Mouse (Mus musculus) midbrain, embryonic 14.5 days (tissue): ENCODE measurements around the gene Trim28. TPM values are rescaled to one million over a fixed set of nuclear protein-coding genes. Genes with fewer than 3 reads are reported as not detected.

Experiments used
- ATAC-seq: fragments of 200-750 bp; cut with Nextera tagmentation; 2 replicates; pipeline ENCODE4 v1.8.0; 2017; ENCODE audit warnings: moderate number of reproducible peaks, moderate library complexity; ENCODE audit not compliant: low FRiP score, low TSS enrichment
- DNase-seq: peaks from one replicate; pipeline ENCODE4 v3.0.0-alpha.2; 2015
- H3K27ac ChIP-seq: fragments of 300-500 bp; sonication (generic); replicated peaks from 2 replicates; pipeline ENCODE4 v1.5.1; 2014; ENCODE audit warnings: mild to moderate bottlenecking, low read depth, low read length, moderate library complexity
- H3K27me3 ChIP-seq: fragments of 300-500 bp; sonication (generic); 2 replicates; pipeline ENCODE4 v1.6.1; 2014; ENCODE audit warnings: low read length, control low read depth, mixed read lengths; ENCODE audit not compliant: control insufficient read depth, insufficient read depth
- H3K36me3 ChIP-seq: fragments of 300-500 bp; sonication (generic); 2 replicates; pipeline ENCODE4 v1.6.1; 2014; ENCODE audit warnings: low read length, control low read depth; ENCODE audit not compliant: control insufficient read depth, insufficient read depth
- H3K4me1 ChIP-seq: fragments of 300-500 bp; sonication (generic); 2 replicates; pipeline ENCODE4 v1.6.1; 2014; ENCODE audit warnings: mild to moderate bottlenecking, antibody characterized with exemption, low read length, control low read depth; ENCODE audit not compliant: control insufficient read depth, insufficient read depth
- H3K4me2 ChIP-seq: fragments of 300-500 bp; sonication (generic); 2 replicates; pipeline ENCODE4 v1.6.1; 2014; ENCODE audit warnings: mild to moderate bottlenecking, low read length, moderate library complexity
- H3K4me3 ChIP-seq: fragments of 300-500 bp; sonication (generic); replicated peaks from 2 replicates; pipeline ENCODE4 v1.5.1; 2014; ENCODE audit warnings: low read depth, low read length
- H3K9ac ChIP-seq: fragments of 300-500 bp; sonication (generic); replicated peaks from 2 replicates; pipeline ENCODE4 v1.6.1; 2014; ENCODE audit warnings: mild to moderate bottlenecking, low read length, moderate library complexity
- H3K9me3 ChIP-seq: fragments of 300-500 bp; sonication (generic); 2 replicates; pipeline ENCODE4 v1.6.1; 2016; ENCODE audit warnings: low read length, control low read depth, mixed read lengths; ENCODE audit not compliant: control insufficient read depth
- WGBS: fragments of 180-500 bp; shearing (Covaris S2); extraction: QIAGEN DNeasy Blood & Tissue Kit; methylation state at CpG from one replicate; pipeline ENCODE4 v1.1.7; 2014; 5-methylcytosine and 5-hydroxymethylcytosine counted together
- polyA plus RNA-seq: library from polyadenylated mRNA; unstranded; fragments of >200 nt; fragmentation: Nextera tagmentation; extraction: Ambion mirVana; gene quantifications from 2 replicates; pipeline ENCODE4 v1.2.1, GENCODE M21; 2014

Trim28 gene
- polyA plus RNA-seq, 1 experiment from 2014 or later = 309 TPM

GRCm38 (mm10) chr7:13033451-13034147 lies 34.7 kb downstream of the Trim28 start:
- Histone ChIP-seq H3K4me3 (peak overlapping the region; percentile 53), H3K36me3 (peaks cover 65% of the 10 kb centered on the region), H3K4me1 (peaks cover 24% of the 10 kb centered on the region), H3K27ac (peak overlapping the region; percentile 94), H3K4me2 (peak overlapping the region; percentile 93), H3K9ac (peak overlapping the region; percentile 79), H3K9me3 (no peaks in the 10 kb centered on the region), H3K27me3 (no peaks in the 10 kb centered on the region)
- 50% methylated on average over 13 of the region's 13 CpGs for WGBS
- ATAC-seq (no peak), DNase-seq (no peak)

- Histone ChIP-seq H3K4me2 (peak within 1 kb of the TSS; percentile 93), H3K27ac (peak within 1 kb of the TSS; percentile 94), H3K4me3 (peak within 1 kb of the TSS; percentile 53), H3K9me3 (no peaks in the 10 kb centered on the region), H3K36me3 (peaks cover 58% of the 10 kb centered on the region), H3K27me3 (no peaks in the 10 kb centered on the region), H3K9ac (peak within 1 kb of the TSS; percentile 79), H3K4me1 (peaks cover 30% of the 10 kb centered on the region)
- DNase-seq (peak; percentile 99), ATAC-seq (peak; percentile 83)
- WGBS = under 1% methylated on average over 45 of the region's 45 CpGs
These were observed 35.4 kb downstream of the Trim28 start, which contains the start of gene Chmp2a for GRCm38 (mm10) chr7:13034148-13034977. Gene Chmp2a (minus strand): TSS chr7:13034807.

DNA sequence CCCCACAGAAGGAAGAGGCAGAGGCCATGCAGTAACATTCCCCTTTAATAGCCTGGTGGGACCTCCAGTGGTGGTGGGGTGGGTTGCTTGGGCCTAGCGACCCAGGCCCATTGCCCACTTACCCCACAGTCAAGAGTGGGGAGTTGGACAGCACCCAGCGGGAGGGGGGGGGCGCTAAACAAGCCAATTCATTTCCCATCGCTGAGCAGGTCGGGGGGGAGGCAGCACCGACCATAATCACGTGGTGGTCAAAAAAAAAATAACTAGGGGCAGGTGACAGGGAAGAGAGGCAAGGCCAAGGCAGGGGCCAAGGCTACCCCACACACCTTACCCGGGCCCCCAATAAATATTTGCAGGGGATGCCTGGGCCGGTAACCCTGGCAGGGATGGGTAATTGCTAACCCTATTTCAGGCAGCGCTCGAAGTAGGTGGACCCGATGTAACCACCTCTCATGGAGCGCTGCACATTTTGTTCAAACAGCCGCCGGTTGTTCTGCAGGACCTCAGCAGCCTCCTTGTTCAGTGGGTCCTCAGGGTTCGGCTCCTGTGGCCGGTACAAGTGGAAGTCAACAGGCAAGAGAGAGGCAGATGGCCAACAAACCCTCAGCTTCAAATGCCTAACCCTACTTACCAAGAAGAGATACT lies 36.4 kb downstream of the Trim28 start:
- WGBS = 85% methylated on average over 17 of the region's 17 CpGs
- no peak for DNase-seq
- peaks cover 30% of the 10 kb centered on the region for H3K4me1 ChIP-seq
- H3K36me3 ChIP-seq = peaks cover 48% of the 10 kb centered on the region
- H3K4me3 ChIP-seq = no peak overlapping the region
- H3K9me3 ChIP-seq = no peaks in the 10 kb centered on the region
- peak overlapping the region; percentile 93 for H3K4me2 ChIP-seq
- ATAC-seq = no peak
- no peak overlapping the region; the same call in 1 of the 2 replicates for H3K9ac ChIP-seq
- peak overlapping the region; percentile 94; the same call in 1 of the 2 replicates for H3K27ac ChIP-seq
- no peaks in the 10 kb centered on the region for H3K27me3 ChIP-seq

GRCm38 (mm10) chr7:13036806-13037205 lies 37.9 kb downstream of the Trim28 start:
- no peak overlapping the region; the same call in 1 of the 2 replicates for H3K27ac ChIP-seq
- DNase-seq (no peak), ATAC-seq (no peak)
- no peaks in the 10 kb centered on the region for H3K9me3 ChIP-seq
- peak overlapping the region; percentile 90 for H3K4me2 ChIP-seq
- H3K9ac ChIP-seq = peak overlapping the region; percentile 95
- H3K4me1 ChIP-seq = peaks cover 30% of the 10 kb centered on the region
- H3K36me3 ChIP-seq = peaks cover 34% of the 10 kb centered on the region
- 54% methylated on average over 4 of the region's 4 CpGs for WGBS
- peak overlapping the region; percentile 73 for H3K4me3 ChIP-seq
- H3K27me3 ChIP-seq = 0 out of 2 replicates have a peak, but pooled peaks cover 1% of the 10 kb centered on the region

DNA sequence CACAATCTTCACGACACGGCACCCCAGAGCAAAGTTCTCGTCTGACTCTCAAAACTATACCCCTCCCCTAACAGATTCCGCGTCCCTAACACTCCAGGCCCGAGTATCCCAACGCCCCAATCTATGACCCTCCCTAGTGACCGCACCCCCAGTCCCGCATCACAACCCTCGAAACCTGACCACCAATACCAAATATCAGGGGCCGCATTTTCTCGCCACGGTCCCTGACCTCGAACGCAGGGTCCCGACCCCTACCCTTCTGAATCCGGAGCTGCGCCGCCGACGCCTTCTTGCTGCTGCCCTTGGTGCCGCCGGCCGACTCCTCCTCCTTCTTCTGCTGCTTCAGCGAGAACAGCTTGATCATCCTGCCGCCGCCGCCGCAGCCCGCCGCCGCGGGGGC lies 38.5 kb downstream of the Trim28 start:
- H3K9ac ChIP-seq = peak overlapping the region; percentile 95
- ATAC-seq (peak; percentile 2; the same call in 1 of the 2 replicates), DNase-seq (no peak)
- peaks cover 29% of the 10 kb centered on the region for H3K36me3 ChIP-seq
- H3K4me3 ChIP-seq = peak overlapping the region; percentile 73
- H3K27ac ChIP-seq = peak overlapping the region; percentile 100
- H3K4me1 ChIP-seq = peaks cover 30% of the 10 kb centered on the region
- peaks cover 7% of the 10 kb centered on the region; the same call in 1 of the 2 replicates for H3K27me3 ChIP-seq
- no peaks in the 10 kb centered on the region for H3K9me3 ChIP-seq
- WGBS = under 1% methylated on average over 31 of the region's 33 CpGs
- peak overlapping the region; percentile 90 for H3K4me2 ChIP-seq

GRCm38 (mm10) chr7:13037901-13038555 lies 39.1 kb downstream of the Trim28 start, which contains the start of gene Ube2m:
Gene Ube2m (minus strand): TSS chr7:13038275.
- Histone ChIP-seq H3K4me3 (peak within 1 kb of the TSS; percentile 73), H3K27ac (peak within 1 kb of the TSS; percentile 100), H3K27me3 (peaks cover 13% of the 10 kb centered on the region), H3K9me3 (no peaks in the 10 kb centered on the region), H3K4me2 (peak within 1 kb of the TSS; percentile 90), H3K4me1 (peaks cover 30% of the 10 kb centered on the region), H3K36me3 (peaks cover 22% of the 10 kb centered on the region), H3K9ac (peak within 1 kb of the TSS; percentile 95)
- peak; percentile 100 for DNase-seq
- under 1% methylated on average over 65 of the region's 65 CpGs for WGBS
- peak; percentile 92 for ATAC-seq

- ATAC-seq (no peak), DNase-seq (no peak)
- Histone ChIP-seq H3K9me3 (peaks cover 2% of the 10 kb centered on the region; the same call in 1 of the 2 replicates), H3K27me3 (peaks cover 19% of the 10 kb centered on the region), H3K27ac (peak overlapping the region; percentile 100), H3K4me3 (peak overlapping the region; percentile 73), H3K4me1 (peaks cover 27% of the 10 kb centered on the region), H3K9ac (peak overlapping the region; percentile 95), H3K36me3 (peaks cover 17% of the 10 kb centered on the region), H3K4me2 (peak overlapping the region; percentile 90)
- WGBS = 24% methylated on average over 15 of the region's 15 CpGs
These were observed 39.8 kb downstream of the Trim28 start for GRCm38 (mm10) chr7:13038621-13039169.
